Mouse (Mus musculus) C2C12 (cell line): ENCODE measurements around the gene Phf21a. TPM values are rescaled to one million over a fixed set of nuclear protein-coding genes. Genes with fewer than 3 reads are reported as not detected.

Experiments
- H3K27me3 ChIP-seq: one replicate; pipeline ENCODE4 v1.6.1; 2011; ENCODE audit not compliant: control insufficient read depth, insufficient read depth, insufficient read length
- H3K36me3 ChIP-seq: one replicate; pipeline ENCODE4 v1.6.1; 2011; ENCODE audit not compliant: control insufficient read depth, insufficient read depth
- H3K4me3 ChIP-seq: one replicate; pipeline ENCODE4 v1.5.1; 2011; ENCODE audit warnings: mild to moderate bottlenecking, control low read depth; ENCODE audit not compliant: poor library complexity, insufficient read depth, severe bottlenecking
- H3K79me2 ChIP-seq: one replicate; pipeline ENCODE4 v1.6.1; 2011; ENCODE audit not compliant: control insufficient read depth, insufficient read depth
- H3K79me3 ChIP-seq: one replicate; pipeline ENCODE4 v1.6.1; 2011; ENCODE audit warnings: low read depth, control low read depth
- H3ac ChIP-seq: one replicate; pipeline ENCODE3; 2011; ENCODE audit warnings: low read depth; ENCODE audit not compliant: control insufficient read depth, insufficient read length
- CEBPB ChIP-seq: IDR thresholded peaks from one replicate; pipeline ENCODE4 v1.6.1; 2011; ENCODE audit warnings: low read depth, mild to moderate bottlenecking, control low read depth, moderate library complexity
- CTCF ChIP-seq: IDR thresholded peaks from one replicate; pipeline ENCODE4 v1.5.1; 2011; ENCODE audit not compliant: control insufficient read depth, insufficient read depth, insufficient read length
- FOSL1 ChIP-seq: IDR thresholded peaks from one replicate; pipeline ENCODE4 v1.8.0; 2011; ENCODE audit warnings: mild to moderate bottlenecking, low read length; ENCODE audit not compliant: poor library complexity, insufficient read depth, severe bottlenecking
- MAX ChIP-seq: IDR thresholded peaks from one replicate; pipeline ENCODE4 v1.6.1; 2011; ENCODE audit warnings: mild to moderate bottlenecking, control low read depth
- MYOD1 ChIP-seq: IDR thresholded peaks from one replicate; pipeline ENCODE4 v1.6.1; 2011; ENCODE audit warnings: low read depth; ENCODE audit not compliant: control insufficient read depth, insufficient read length
- MYOG ChIP-seq: IDR thresholded peaks from one replicate; pipeline ENCODE4 v1.6.1; 2011; ENCODE audit not compliant: control insufficient read depth, insufficient read length; ENCODE audit errors: extremely low read depth
- USF1 ChIP-seq: IDR thresholded peaks from one replicate; pipeline ENCODE4 v1.6.1; 2011; ENCODE audit warnings: low read depth, mild to moderate bottlenecking, control low read depth, moderate library complexity
- polyA plus RNA-seq: library from polyadenylated mRNA; unstranded; fragments of >200 nt; fragmentation: generic; extraction: Trizol; gene quantifications from one replicate; pipeline ENCODE4 v1.2.1, GENCODE M21; 2012; ENCODE audit warnings: missing spikeins

The Phf21a gene
- polyA plus RNA-seq, 1 experiment = 8.5 TPM

GRCm38 (mm10) chr2:92184077-92184921, 91.4 kb downstream of the Phf21a start:
- Histone ChIP-seq H3ac (peak overlapping the region; percentile 86), H3K79me2 (peaks cover 30% of the 10 kb centered on the region), H3K36me3 (no peaks in the 10 kb centered on the region), H3K4me3 (peak overlapping the region; percentile 74), H3K79me3 (peaks cover 3% of the 10 kb centered on the region), H3K27me3 (no peaks in the 10 kb centered on the region)
- TF ChIP-seq FOSL1 (no peak), CEBPB (no peak), CTCF (no peak), MAX (no peak), MYOD1 (no peak), USF1 (no peak), MYOG (no peak)

GRCm38 (mm10) chr2:92185062-92185765, 92.3 kb downstream of the Phf21a start:
- TF ChIP-seq CEBPB (no peak), MYOD1 (no peak), MAX (no peak), CTCF (no peak)
- H3K36me3 ChIP-seq = no peaks in the 10 kb centered on the region
- H3K27me3 ChIP-seq = no peaks in the 10 kb centered on the region
- peak overlapping the region; percentile 75 for H3ac ChIP-seq
- H3K79me2 ChIP-seq = peaks cover 37% of the 10 kb centered on the region
- H3K4me3 ChIP-seq = peak overlapping the region; percentile 74
- H3K79me3 ChIP-seq = peaks cover 3% of the 10 kb centered on the region

- TF ChIP-seq USF1 (no peak), MAX (no peak), MYOD1 (no peak), CEBPB (no peak), CTCF (no peak), FOSL1 (no peak), MYOG (no peak)
- Histone ChIP-seq H3K79me2 (peaks cover 44% of the 10 kb centered on the region), H3K79me3 (peaks cover 3% of the 10 kb centered on the region), H3K36me3 (no peaks in the 10 kb centered on the region), H3K4me3 (peak overlapping the region; percentile 74), H3ac (peak overlapping the region; percentile 75), H3K27me3 (no peaks in the 10 kb centered on the region)
Measured at GRCm38 (mm10) chr2:92185766-92186450, 93.0 kb downstream of the Phf21a start.

- Histone ChIP-seq H3K79me3 (peaks cover 3% of the 10 kb centered on the region), H3K27me3 (no peaks in the 10 kb centered on the region), H3ac (no peak overlapping the region), H3K36me3 (no peaks in the 10 kb centered on the region), H3K79me2 (peaks cover 48% of the 10 kb centered on the region), H3K4me3 (no peak overlapping the region)
- TF ChIP-seq USF1 (no peak), CTCF (no peak)
Measured at GRCm38 (mm10) chr2:92187061-92187460, 94.1 kb downstream of the Phf21a start.

DNA sequence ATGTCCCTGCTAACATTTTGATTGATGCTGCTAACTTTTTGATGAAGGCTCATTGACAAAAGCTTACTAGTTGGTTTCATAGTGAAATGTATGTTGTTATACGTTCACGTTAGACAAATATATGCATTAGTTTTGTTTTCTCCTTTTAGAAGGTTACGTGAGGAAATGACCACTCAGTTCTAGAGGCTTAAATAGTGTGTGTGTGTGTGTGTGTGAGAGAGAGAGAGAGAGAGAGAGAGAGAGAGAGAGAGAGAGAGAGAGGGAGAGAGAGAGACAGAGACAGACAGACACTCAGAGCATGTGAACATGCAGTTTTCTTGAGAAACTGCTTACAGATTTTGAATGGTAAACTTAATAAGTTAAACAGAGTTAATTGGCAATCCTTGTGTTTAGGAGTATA, 95.8 kb downstream of the Phf21a start:
- H3K79me2 ChIP-seq = peaks cover 48% of the 10 kb centered on the region
- H3K36me3 ChIP-seq = no peaks in the 10 kb centered on the region
- H3K4me3 ChIP-seq = no peak overlapping the region
- H3K27me3 ChIP-seq = no peaks in the 10 kb centered on the region
- H3K79me3 ChIP-seq = peaks cover 3% of the 10 kb centered on the region
- TF ChIP-seq FOSL1 (no peak), MYOG (no peak), CEBPB (no peak), USF1 (no peak), MYOD1 (no peak), CTCF (no peak), MAX (no peak)
- H3ac ChIP-seq = no peak overlapping the region
